Mouse (Mus musculus) lung, embryonic 16.5 days (tissue): Measurements from ENCODE around the gene Zfp385b. TPM values are rescaled to one million over a fixed set of nuclear protein-coding genes. Genes with fewer than 3 reads are reported as not detected.

Source experiments
- ATAC-seq: fragments of 200-750 bp; cut with Nextera tagmentation; 2 replicates; pipeline ENCODE4 v1.8.0; 2017; ENCODE audit warnings: low read depth, mild to moderate bottlenecking, moderate library complexity
- H3K27ac ChIP-seq: fragments of 300-500 bp; sonication (generic); 2 replicates; pipeline ENCODE4 v1.5.1; 2014; ENCODE audit warnings: mild to moderate bottlenecking, control low read depth, low read length
- H3K27me3 ChIP-seq: fragments of 300-500 bp; sonication (generic); 2 replicates; pipeline ENCODE4 v1.6.1; 2014; ENCODE audit warnings: low read depth, low read length, mixed read lengths; ENCODE audit not compliant: control insufficient read depth, insufficient read depth
- H3K36me3 ChIP-seq: fragments of 300-500 bp; sonication (generic); 2 replicates; pipeline ENCODE4 v1.6.1; 2014; ENCODE audit warnings: low read length; ENCODE audit not compliant: control insufficient read depth, insufficient read depth
- H3K4me1 ChIP-seq: fragments of 300-500 bp; sonication (generic); replicated peaks from 2 replicates; pipeline ENCODE4 v1.6.1; 2014; ENCODE audit warnings: low read length, mixed read lengths; ENCODE audit not compliant: control insufficient read depth, insufficient read depth
- H3K4me2 ChIP-seq: fragments of 300-500 bp; sonication (generic); 2 replicates; pipeline ENCODE4 v1.6.1; 2014; ENCODE audit warnings: low read depth, low read length, control low read depth
- H3K4me3 ChIP-seq: fragments of 300-500 bp; sonication (generic); 2 replicates; pipeline ENCODE4 v1.5.1; 2014; ENCODE audit warnings: mild to moderate bottlenecking, low read length, control low read depth
- H3K9ac ChIP-seq: fragments of 300-500 bp; sonication (generic); 2 replicates; pipeline ENCODE4 v1.6.1; 2014; ENCODE audit warnings: low read length, control low read depth
- H3K9me3 ChIP-seq: fragments of 300-500 bp; sonication (generic); 2 replicates; pipeline ENCODE4 v1.6.1; 2016; ENCODE audit warnings: low read length; ENCODE audit not compliant: control insufficient read depth
- WGBS: fragments of 180-500 bp; shearing (Covaris S2); extraction: QIAGEN DNeasy Blood & Tissue Kit; methylation state at CpG from one replicate; pipeline ENCODE4 v1.1.7; 2014; 5-methylcytosine and 5-hydroxymethylcytosine counted together
- polyA plus RNA-seq: library from polyadenylated mRNA; unstranded; fragments of >200 nt; fragmentation: Nextera tagmentation; extraction: Ambion mirVana; gene quantifications from 2 replicates; pipeline ENCODE4 v1.2.1, GENCODE M21; 2015

Gene Zfp385b
- polyA plus RNA-seq, 1 experiment from 2014 or later: 7.0 TPM

DNA sequence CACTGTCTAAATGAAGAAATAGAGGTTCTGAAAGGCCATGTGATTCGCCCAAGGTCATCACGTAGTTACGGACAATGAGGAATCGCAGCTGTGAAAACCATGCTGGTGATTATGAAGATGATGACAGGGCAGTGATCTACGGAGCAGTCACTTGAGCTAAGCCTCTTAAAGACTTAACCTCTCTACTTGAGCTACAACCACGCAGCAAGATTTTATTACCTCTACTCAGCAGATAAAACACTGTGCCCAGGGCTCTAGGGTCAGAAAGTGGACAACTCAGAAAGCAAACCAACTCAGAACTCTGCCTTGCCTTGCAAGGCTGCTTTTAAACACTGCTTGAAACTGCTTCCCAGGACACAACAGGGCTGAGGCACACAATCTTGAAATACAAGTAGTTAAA lies 291.8 kb downstream of the Zfp385b start:
- Histone ChIP-seq H3K4me1 (no peaks in the 10 kb centered on the region), H3K27ac (no peak overlapping the region), H3K4me3 (no peak overlapping the region), H3K9me3 (no peaks in the 10 kb centered on the region), H3K36me3 (no peaks in the 10 kb centered on the region), H3K4me2 (no peak overlapping the region), H3K27me3 (no peaks in the 10 kb centered on the region), H3K9ac (no peak overlapping the region)
- 56% methylated on average over 6 of the region's 6 CpGs for WGBS
- ATAC-seq: no peak

DNA sequence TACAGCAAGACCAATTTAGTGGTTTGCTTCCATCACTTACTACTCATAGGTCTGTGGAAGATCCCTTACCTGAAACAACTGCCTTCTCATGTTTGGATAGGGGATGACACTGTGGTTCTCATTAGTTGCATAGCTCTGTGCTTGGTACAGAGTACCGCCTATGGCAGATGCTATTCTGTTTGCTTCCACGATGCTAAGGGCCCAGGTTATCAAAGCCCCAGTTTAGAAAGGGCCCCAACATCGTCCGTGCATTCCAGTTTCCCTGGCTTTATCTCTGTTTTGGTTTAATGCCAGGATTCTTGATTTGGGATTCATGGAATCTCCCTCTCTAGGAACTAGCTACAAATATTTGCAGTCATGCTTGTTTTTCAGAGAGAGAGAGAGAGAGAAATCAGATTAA lies 292.6 kb downstream of the Zfp385b start:
- no peaks in the 10 kb centered on the region; the same call in 1 of the 2 replicates for H3K4me1 ChIP-seq
- no peaks in the 10 kb centered on the region for H3K36me3 ChIP-seq
- no peak overlapping the region for H3K4me3 ChIP-seq
- 30% methylated on average over 4 of the region's 4 CpGs for WGBS
- no peaks in the 10 kb centered on the region for H3K9me3 ChIP-seq
- H3K27me3 ChIP-seq: no peaks in the 10 kb centered on the region
- ATAC-seq: no peak
- no peak overlapping the region for H3K9ac ChIP-seq
- H3K4me2 ChIP-seq: no peak overlapping the region
- no peak overlapping the region for H3K27ac ChIP-seq

DNA sequence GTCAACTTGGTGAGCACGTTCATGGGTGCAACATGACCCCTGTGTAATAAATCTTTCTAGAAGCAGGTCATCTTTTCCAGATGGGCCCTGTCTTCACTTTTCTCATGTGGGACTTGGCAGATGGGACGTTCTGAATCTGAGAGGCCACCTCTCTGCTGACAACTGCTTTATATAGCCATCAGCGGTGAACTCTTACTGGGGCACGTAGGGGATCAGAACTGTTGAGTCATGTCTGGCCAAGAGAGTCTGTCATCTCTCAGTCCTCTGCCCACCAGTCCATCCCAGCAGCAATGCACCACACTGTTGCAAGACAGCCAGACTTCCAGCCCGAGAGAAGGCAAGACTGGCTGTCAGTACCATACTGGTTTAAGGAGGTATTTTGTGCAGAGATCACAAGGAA lies 293.1 kb downstream of the Zfp385b start:
- no peak overlapping the region for H3K27ac ChIP-seq
- H3K4me2 ChIP-seq: no peak overlapping the region
- H3K27me3 ChIP-seq: no peaks in the 10 kb centered on the region
- 56% methylated on average over 5 of the region's 5 CpGs for WGBS
- no peaks in the 10 kb centered on the region; the same call in 1 of the 2 replicates for H3K4me1 ChIP-seq
- H3K4me3 ChIP-seq: no peak overlapping the region
- no peak overlapping the region for H3K9ac ChIP-seq
- no peak for ATAC-seq
- no peaks in the 10 kb centered on the region for H3K9me3 ChIP-seq
- no peaks in the 10 kb centered on the region for H3K36me3 ChIP-seq

DNA sequence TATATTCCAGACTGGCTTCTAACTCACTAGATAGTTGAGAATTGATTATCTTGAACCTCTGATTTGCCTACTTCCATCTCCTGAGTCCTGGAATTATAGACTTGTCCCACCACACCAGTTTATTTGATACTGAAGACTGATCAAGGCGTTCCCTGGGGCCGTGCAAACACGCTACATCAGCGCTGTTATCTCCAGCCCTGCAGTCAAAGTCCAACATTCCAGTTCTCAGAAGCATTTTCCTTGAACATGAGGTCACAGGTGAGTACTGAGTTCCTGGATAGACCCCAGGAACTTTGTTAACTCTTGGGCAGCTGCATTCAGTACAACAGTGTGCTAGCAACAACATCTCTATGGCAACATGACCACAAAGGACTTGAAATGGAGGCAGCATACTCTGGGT lies 297.2 kb downstream of the Zfp385b start:
- Histone ChIP-seq H3K9me3 (no peaks in the 10 kb centered on the region), H3K4me2 (no peak overlapping the region), H3K27ac (no peak overlapping the region), H3K36me3 (no peaks in the 10 kb centered on the region), H3K27me3 (no peaks in the 10 kb centered on the region), H3K9ac (no peak overlapping the region), H3K4me3 (no peak overlapping the region), H3K4me1 (peaks cover 2% of the 10 kb centered on the region; the same call in 1 of the 2 replicates)
- ATAC-seq: no peak
- WGBS: 32% methylated on average over 4 of the region's 4 CpGs

DNA sequence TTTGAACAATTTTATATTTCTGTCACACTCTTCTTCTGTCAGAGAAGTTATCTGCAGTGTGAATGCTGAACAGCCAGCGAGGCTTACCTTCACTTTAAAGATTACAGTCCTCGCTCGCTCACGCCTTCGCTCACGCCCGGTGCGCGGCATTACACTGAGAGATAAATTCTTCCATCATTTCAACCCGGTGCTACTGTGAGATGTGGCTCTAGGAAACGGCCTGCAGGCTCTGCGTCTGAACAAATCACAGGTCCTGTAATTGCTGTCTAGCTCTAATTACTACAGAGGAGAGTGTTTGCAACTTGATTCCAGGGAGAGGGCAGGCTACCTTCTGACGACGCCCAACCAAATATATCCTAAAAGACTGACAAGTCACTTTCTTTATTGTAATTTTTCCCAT lies 300.1 kb downstream of the Zfp385b start:
- H3K27ac ChIP-seq: no peak overlapping the region; the same call in 1 of the 2 replicates
- WGBS: under 1% methylated on average over 14 of the region's 14 CpGs
- H3K4me1 ChIP-seq: peaks cover 2% of the 10 kb centered on the region; the same call in 1 of the 2 replicates
- H3K27me3 ChIP-seq: no peaks in the 10 kb centered on the region
- no peaks in the 10 kb centered on the region for H3K36me3 ChIP-seq
- H3K4me2 ChIP-seq: peak overlapping the region; percentile 57
- no peaks in the 10 kb centered on the region for H3K9me3 ChIP-seq
- H3K9ac ChIP-seq: peak overlapping the region; percentile 56
- ATAC-seq: peak; percentile 64; the same call in 1 of the 2 replicates
- peak overlapping the region; percentile 55 for H3K4me3 ChIP-seq

DNA sequence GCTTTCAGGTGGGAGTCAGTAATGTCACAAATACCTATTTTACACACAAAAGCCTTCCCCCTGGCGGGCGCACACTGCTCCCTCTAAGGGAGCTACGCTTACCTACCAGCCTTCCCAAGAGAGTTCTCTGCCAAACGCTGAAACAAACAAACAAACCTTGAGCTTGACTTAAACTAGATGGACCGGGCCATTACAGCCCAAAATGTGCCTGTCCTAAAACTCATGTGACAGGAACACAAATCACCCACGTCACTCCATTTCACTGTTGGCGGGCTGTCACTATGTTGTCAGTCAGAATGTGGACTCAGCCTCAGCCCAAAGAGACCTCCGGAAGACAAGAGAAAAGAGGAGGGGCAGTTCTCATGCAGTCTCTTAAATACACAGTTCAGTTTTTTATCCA lies 300.7 kb downstream of the Zfp385b start:
- WGBS: 7% methylated on average over 8 of the region's 8 CpGs
- H3K36me3 ChIP-seq: no peaks in the 10 kb centered on the region
- H3K4me2 ChIP-seq: peak overlapping the region; percentile 57
- no peak overlapping the region for H3K27ac ChIP-seq
- H3K9me3 ChIP-seq: no peaks in the 10 kb centered on the region
- H3K4me1 ChIP-seq: peaks cover 2% of the 10 kb centered on the region; the same call in 1 of the 2 replicates
- peak; percentile 41; the same call in 1 of the 2 replicates for ATAC-seq
- no peaks in the 10 kb centered on the region for H3K27me3 ChIP-seq
- H3K4me3 ChIP-seq: peak overlapping the region; percentile 55
- peak overlapping the region; percentile 56 for H3K9ac ChIP-seq

DNA sequence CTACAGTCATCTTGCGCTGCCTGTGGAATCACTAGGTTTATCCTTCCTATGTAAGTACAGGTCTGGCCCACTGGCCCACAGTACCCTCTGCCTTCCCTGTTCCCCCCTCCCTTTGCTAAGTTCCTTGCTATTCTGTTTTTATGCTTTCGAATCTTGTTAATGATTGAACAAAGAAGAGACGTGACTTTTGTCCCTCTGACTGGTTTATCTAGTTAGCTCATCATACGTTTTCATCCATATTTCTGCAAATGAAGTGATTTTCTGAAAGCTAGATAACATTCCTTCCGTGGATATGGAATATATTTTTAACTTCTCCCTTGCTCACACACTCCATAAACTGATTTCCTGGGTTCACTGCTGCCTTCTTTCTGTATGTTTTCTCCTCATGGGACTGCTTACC lies 302.8 kb downstream of the Zfp385b start:
- Histone ChIP-seq H3K36me3 (no peaks in the 10 kb centered on the region), H3K27ac (no peak overlapping the region), H3K9me3 (no peaks in the 10 kb centered on the region), H3K4me1 (0 out of 2 replicates have a peak, but pooled peaks cover 2% of the 10 kb centered on the region), H3K27me3 (no peaks in the 10 kb centered on the region), H3K4me3 (no peak overlapping the region), H3K9ac (no peak overlapping the region), H3K4me2 (no peak overlapping the region)
- 57% methylated on average over 5 of the region's 5 CpGs for WGBS
- ATAC-seq: no peak

DNA sequence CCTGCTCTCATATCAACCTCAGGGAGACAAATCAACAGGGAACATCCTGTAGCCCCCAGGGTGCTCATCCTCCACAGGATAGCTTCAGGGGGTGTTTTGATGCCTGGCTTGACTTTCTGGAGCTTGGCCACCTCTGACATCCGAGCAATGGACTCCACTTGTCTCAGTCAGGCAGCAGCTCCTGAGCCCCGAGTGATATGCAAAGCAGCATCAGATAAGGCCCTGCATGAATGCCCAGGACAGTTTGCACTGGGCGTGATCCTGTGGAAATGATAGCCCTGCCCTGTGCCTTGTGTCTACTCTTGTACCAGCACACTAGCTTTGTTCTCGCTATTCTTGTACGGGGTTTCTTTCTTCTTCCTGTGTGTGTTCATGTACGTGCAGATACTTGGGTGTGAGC lies 303.8 kb downstream of the Zfp385b start:
- Histone ChIP-seq H3K9ac (no peak overlapping the region), H3K4me3 (no peak overlapping the region), H3K4me1 (0 out of 2 replicates have a peak, but pooled peaks cover 2% of the 10 kb centered on the region), H3K4me2 (no peak overlapping the region), H3K9me3 (no peaks in the 10 kb centered on the region), H3K27me3 (no peaks in the 10 kb centered on the region), H3K27ac (no peak overlapping the region), H3K36me3 (no peaks in the 10 kb centered on the region)
- WGBS: 47% methylated on average over 6 of the region's 6 CpGs
- no peak for ATAC-seq

DNA sequence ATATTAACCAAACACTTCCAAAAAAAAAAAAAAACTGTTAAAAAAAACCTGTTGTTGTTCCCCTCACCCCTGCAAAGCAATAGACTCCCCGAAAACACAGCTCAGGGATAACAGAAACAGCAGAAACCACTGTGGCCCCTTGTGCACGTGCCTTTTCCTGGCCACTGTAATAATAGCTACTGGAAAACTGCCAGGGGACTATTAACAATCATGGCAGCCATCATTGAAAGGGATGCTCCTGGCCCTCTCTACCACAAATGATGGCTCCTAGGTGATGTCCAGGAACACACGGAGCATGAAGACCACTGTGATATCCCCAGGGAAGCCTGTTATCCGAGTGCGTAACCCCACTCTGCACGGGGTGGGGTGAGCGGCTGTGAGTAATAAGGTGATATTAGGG lies 304.4 kb downstream of the Zfp385b start:
- no peak for ATAC-seq
- Histone ChIP-seq H3K4me2 (no peak overlapping the region), H3K27me3 (no peaks in the 10 kb centered on the region), H3K4me3 (no peak overlapping the region), H3K27ac (no peak overlapping the region), H3K4me1 (0 out of 2 replicates have a peak, but pooled peaks cover 2% of the 10 kb centered on the region), H3K9me3 (no peaks in the 10 kb centered on the region), H3K36me3 (no peaks in the 10 kb centered on the region), H3K9ac (no peak overlapping the region)
- 64% methylated on average over 7 of the region's 7 CpGs for WGBS

DNA sequence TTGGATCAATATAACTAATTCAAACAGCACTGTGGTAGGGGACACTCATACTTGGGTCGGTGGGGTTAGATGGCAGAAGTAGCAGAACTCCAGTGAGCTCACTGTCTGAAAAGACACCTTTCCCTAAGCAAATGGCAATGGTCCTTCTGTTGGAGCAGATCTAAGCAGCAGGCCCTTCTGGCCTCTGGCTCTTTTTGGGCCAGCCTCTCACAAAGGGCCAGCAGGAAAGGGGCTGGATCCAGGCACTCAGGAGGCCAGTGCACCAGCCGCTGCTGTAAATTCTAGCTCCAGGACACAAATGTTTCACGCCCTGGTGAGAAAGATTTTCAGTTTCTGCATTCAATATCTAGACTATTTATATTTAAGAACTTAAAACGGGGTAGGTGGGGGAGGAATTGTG lies 305.0 kb downstream of the Zfp385b start:
- no peaks in the 10 kb centered on the region for H3K27me3 ChIP-seq
- H3K36me3 ChIP-seq: no peaks in the 10 kb centered on the region
- H3K9ac ChIP-seq: no peak overlapping the region
- H3K9me3 ChIP-seq: no peaks in the 10 kb centered on the region
- WGBS: 70% methylated on average over 4 of the region's 4 CpGs
- H3K4me2 ChIP-seq: no peak overlapping the region
- 0 out of 2 replicates have a peak, but pooled peaks cover 2% of the 10 kb centered on the region for H3K4me1 ChIP-seq
- no peak overlapping the region for H3K27ac ChIP-seq
- ATAC-seq: no peak
- H3K4me3 ChIP-seq: no peak overlapping the region
